Mouse (Mus musculus): ENCODE data around the gene Tsr1. TPM values are rescaled to one million over a fixed set of nuclear protein-coding genes. Genes with fewer than 3 reads are reported as not detected.

The Tsr1 gene
- polyA plus RNA-seq, 1 experiment from 2014 or later, result 48.9 TPM

DNA sequence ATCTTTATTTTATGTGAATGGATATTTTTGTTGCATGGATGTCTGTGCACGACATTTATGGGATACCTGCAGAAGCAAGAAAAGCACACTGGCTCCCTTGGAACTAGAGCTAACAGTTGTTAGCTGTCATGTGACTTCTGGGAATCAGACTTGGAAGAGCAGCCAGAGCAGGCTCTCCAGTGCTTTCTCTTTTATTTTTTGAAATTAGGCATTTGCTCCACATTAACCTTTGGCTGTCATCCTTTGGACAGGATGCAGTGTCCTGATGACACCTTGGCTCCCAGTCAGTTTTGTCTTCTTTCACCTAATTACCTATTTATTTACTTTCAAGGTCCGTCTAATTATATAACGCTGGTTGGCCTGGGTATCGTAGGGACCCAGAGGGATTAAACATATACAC is 3.3 kb upstream of the Tsr1 start:
- no peak for ATAC-seq (ENCODE audit: low FRiP score)
- WGBS, result 87% methylated on average over 4 of the region's 4 CpGs

DNA sequence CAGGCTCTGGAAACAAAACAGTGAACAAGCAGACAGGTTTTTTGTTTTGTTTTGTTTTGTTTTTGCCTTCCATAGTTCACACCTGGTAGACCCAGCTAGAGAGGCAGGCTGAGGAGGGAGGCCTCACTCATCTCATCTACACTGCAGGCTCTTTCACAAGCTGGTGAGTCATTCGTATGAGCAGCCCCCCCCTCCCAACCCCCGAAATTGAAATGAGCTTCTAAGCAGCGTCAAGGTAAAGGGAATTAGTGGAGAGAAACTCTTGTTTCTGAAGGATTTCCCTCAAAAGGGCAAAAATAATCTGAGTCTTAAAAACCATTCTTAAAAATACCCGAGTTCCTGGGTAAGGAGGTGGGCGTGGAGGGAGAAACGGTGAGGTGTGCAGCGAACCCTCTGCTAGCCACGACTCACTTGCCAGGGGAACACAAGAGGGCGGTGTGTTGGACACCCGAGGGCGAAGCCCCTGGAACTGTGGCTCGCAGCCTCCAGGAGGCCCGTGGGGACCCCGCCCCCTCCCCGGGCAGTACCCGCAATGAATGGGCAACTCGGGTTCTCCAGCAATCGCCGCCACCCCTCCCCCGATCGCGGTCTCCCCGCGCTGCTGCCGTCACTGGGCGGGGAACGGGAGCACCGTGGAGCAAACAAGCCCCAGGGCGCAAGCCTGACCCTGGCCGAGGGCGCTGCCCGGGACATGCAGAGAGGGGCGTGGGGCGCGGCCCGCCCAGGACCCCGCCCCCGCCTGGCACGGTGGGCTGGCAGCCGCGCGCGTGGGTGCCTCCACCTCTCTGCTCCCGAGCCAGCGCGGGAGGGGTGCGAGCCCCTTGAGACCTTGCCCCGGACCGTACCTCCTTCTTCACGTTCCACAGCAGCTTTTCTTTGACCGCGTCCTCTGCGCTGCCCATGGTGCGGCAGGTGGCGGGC is 1.6 kb upstream of the Tsr1 start:
- H3K36me3 ChIP-seq (ENCODE audit: control insufficient read depth, insufficient read depth, low read length), result peaks cover 6% of the 10 kb centered on the region; the same call in 1 of the 2 replicates
- H3K9me3 ChIP-seq (ENCODE audit: control insufficient read depth, low read length), result no peaks in the 10 kb centered on the region
- H3K9ac ChIP-seq (ENCODE audit: low read length), result peak overlapping the region; percentile 83
- peak; percentile 96 for DNase-seq (ENCODE audit: low spot score, missing footprints)
- no peaks in the 10 kb centered on the region for H3K27me3 ChIP-seq (ENCODE audit: control insufficient read depth, insufficient read depth, low read length)
- H3K4me1 ChIP-seq (ENCODE audit: control insufficient read depth, insufficient read depth, low read length), result peaks cover 6% of the 10 kb centered on the region
- peak overlapping the region; percentile 64 for H3K27ac ChIP-seq (ENCODE audit: low read depth, low read length)
- H3K4me3 ChIP-seq (ENCODE audit: low read depth, low read length), result peak overlapping the region; percentile 85
- H3K4me2 ChIP-seq, result peak overlapping the region; percentile 89
- peak; percentile 71 for ATAC-seq (ENCODE audit: low FRiP score)
- WGBS, result under 1% methylated on average over 43 of the region's 55 CpGs

More for the DNA sequence above, 3.3 kb upstream of the Tsr1 start:
- no peaks in the 10 kb centered on the region for H3K9me3 ChIP-seq (ENCODE audit: control insufficient read depth, low read length)
- no peak for DNase-seq (ENCODE audit: low spot score, missing footprints)
- no peak overlapping the region for H3K9ac ChIP-seq (ENCODE audit: low read length)
- peaks cover 6% of the 10 kb centered on the region for H3K4me1 ChIP-seq (ENCODE audit: control insufficient read depth, insufficient read depth, low read length)
- no peak overlapping the region for H3K27ac ChIP-seq (ENCODE audit: low read depth, low read length)
- no peak overlapping the region for H3K4me3 ChIP-seq (ENCODE audit: low read depth, low read length)
- H3K27me3 ChIP-seq (ENCODE audit: control insufficient read depth, insufficient read depth, low read length), result no peaks in the 10 kb centered on the region
- H3K36me3 ChIP-seq (ENCODE audit: control insufficient read depth, insufficient read depth, low read length), result no peaks in the 10 kb centered on the region; the same call in 1 of the 2 replicates
- no peak overlapping the region for H3K4me2 ChIP-seq

DNA sequence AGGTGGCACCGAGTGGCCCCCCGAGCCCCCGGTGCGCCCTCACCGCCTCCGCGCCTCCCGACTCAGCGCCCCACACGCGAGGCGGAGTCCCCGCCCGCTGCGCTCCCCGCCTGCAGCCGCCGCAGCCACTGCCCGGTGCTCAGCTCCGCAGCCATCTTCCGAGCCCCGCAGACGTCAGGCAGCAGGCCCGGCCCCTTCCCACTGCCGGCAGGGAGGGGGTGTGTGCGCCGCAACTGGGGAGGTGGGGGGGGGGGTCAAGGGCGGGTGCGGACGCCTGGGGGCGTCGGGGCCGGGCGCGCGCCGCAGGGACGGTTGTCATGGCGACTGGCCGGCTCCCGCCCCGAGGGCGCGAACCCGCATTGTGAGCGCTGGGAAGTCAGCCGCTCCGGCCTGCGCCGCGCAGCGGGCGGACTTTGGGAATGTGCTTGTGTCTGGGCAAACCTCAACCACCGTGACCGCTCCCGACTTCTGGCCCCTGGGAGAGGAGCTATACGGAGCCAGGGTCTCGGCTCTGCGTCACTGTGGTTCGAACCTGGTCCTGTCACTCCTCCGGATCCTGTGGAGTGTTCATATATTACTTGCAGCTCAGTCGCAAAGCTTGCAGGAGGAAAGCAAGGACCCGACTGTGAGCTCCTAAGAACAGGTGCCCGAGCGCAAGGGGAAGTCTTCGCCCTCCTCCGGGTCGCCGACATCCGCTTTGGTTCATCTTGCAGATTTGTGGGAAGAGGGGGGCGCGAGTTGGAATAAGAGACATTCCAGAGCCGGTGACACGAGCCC is 782 bp upstream of the Tsr1 start, which contains the start of gene Sgsm2:
Gene Sgsm2, minus strand, starts transcription at position 160 of the 777 bp plus-strand sequence.
- Histone ChIP-seq H3K27ac (ENCODE audit: low read depth, low read length) (peak within 1 kb of the TSS; percentile 64), H3K9ac (ENCODE audit: low read length) (peak within 1 kb of the TSS; percentile 83), H3K4me2 (peak within 1 kb of the TSS; percentile 89), H3K4me1 (ENCODE audit: control insufficient read depth, insufficient read depth, low read length) (peaks cover 6% of the 10 kb centered on the region), H3K36me3 (ENCODE audit: control insufficient read depth, insufficient read depth, low read length) (peaks cover 13% of the 10 kb centered on the region), H3K27me3 (ENCODE audit: control insufficient read depth, insufficient read depth, low read length) (no peaks in the 10 kb centered on the region), H3K4me3 (ENCODE audit: low read depth, low read length) (peak within 1 kb of the TSS; percentile 85), H3K9me3 (ENCODE audit: control insufficient read depth, low read length) (no peaks in the 10 kb centered on the region)
- WGBS, result under 1% methylated on average over 61 of the region's 74 CpGs
- peak; percentile 98 for DNase-seq (ENCODE audit: low spot score, missing footprints)
- ATAC-seq (ENCODE audit: low FRiP score), result peak; percentile 86

DNA sequence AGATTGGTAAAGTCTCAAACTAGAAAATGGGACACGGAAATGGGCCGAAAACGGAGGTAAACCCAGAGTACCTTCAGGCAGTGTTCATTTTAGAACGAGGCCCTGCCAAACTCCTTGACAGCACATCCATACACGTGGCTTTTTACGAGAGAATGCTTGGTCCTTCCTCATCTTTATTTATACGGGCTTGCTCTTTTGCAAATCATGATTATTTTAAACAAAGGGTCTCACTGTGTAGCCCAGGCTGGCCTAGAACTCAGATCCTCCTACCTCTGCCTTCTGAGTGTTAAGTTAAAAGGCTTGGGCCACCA is 601 bp downstream of the Tsr1 start:
- ATAC-seq (ENCODE audit: low FRiP score) (no peak), DNase-seq (ENCODE audit: low spot score, missing footprints) (no peak)
- peaks cover 20% of the 10 kb centered on the region for H3K36me3 ChIP-seq (ENCODE audit: control insufficient read depth, insufficient read depth, low read length)
- peak overlapping the region; percentile 85 for H3K4me3 ChIP-seq (ENCODE audit: low read depth, low read length)
- H3K4me1 ChIP-seq (ENCODE audit: control insufficient read depth, insufficient read depth, low read length), result peaks cover 6% of the 10 kb centered on the region
- 0% methylated on average over 7 of the region's 7 CpGs for WGBS
- H3K27ac ChIP-seq (ENCODE audit: low read depth, low read length), result peak overlapping the region; percentile 44; the same call in 1 of the 2 replicates
- H3K27me3 ChIP-seq (ENCODE audit: control insufficient read depth, insufficient read depth, low read length), result no peaks in the 10 kb centered on the region
- no peaks in the 10 kb centered on the region for H3K9me3 ChIP-seq (ENCODE audit: control insufficient read depth, low read length)
- peak overlapping the region; percentile 83 for H3K9ac ChIP-seq (ENCODE audit: low read length)
- H3K4me2 ChIP-seq, result peak overlapping the region; percentile 89

DNA sequence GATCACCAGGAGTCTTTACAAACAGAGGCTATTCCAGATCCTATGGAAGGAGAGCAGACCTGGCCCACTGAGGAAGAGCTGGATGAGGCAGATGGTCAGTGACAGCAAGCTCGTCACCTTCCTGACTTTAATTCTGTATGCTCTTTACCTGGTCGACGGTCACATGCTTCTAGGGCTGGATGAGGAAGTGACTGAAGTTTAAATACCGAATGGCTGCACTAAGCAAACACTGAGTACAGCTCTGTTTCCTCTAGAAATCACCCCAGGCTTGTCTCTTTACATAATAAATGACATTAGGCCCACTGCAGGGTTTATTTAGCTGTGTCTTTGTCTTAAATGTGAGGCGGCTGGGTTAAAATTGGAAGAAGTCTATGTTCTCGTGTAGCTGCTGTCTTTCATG is 3.7 kb downstream of the Tsr1 start:
- H3K4me1 ChIP-seq (ENCODE audit: control insufficient read depth, insufficient read depth, low read length), result peaks cover 6% of the 10 kb centered on the region; the same call in 1 of the 2 replicates
- H3K27ac ChIP-seq (ENCODE audit: low read depth, low read length), result no peak overlapping the region
- H3K27me3 ChIP-seq (ENCODE audit: control insufficient read depth, insufficient read depth, low read length), result no peaks in the 10 kb centered on the region
- no peak overlapping the region for H3K4me2 ChIP-seq
- H3K4me3 ChIP-seq (ENCODE audit: low read depth, low read length), result no peak overlapping the region
- no peaks in the 10 kb centered on the region for H3K9me3 ChIP-seq (ENCODE audit: control insufficient read depth, low read length)
- WGBS, result 93% methylated on average over 6 of the region's 6 CpGs
- ATAC-seq (ENCODE audit: low FRiP score) (no peak), DNase-seq (ENCODE audit: low spot score, missing footprints) (peak; percentile 19)
- H3K36me3 ChIP-seq (ENCODE audit: control insufficient read depth, insufficient read depth, low read length), result peaks cover 31% of the 10 kb centered on the region
- no peak overlapping the region for H3K9ac ChIP-seq (ENCODE audit: low read length)

DNA sequence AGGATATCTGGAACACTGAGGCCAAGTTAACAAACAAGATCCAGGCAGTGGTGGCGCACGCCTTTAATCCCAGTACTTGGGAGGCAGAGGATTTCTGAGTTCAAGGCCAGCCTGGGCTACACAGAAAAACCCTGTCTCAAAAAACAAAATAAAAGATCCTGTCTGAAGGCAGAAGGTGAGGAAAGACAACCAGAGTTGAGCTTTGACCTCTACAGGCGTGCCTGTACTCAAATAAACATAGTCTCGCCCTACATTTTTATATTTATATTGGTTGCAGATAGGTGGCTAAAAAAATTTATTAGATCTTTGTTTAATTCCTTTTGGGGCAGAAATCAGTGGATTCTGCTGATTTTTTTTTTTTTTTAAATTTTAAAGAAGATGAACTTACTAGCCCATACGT is 4.5 kb downstream of the Tsr1 start:
- no peak for ATAC-seq (ENCODE audit: low FRiP score)
- no peak overlapping the region for H3K9ac ChIP-seq (ENCODE audit: low read length)
- H3K36me3 ChIP-seq (ENCODE audit: control insufficient read depth, insufficient read depth, low read length), result peaks cover 38% of the 10 kb centered on the region
- no peak overlapping the region for H3K4me2 ChIP-seq
- H3K4me1 ChIP-seq (ENCODE audit: control insufficient read depth, insufficient read depth, low read length), result peaks cover 6% of the 10 kb centered on the region; the same call in 1 of the 2 replicates
- H3K27me3 ChIP-seq (ENCODE audit: control insufficient read depth, insufficient read depth, low read length), result no peaks in the 10 kb centered on the region
- H3K9me3 ChIP-seq (ENCODE audit: control insufficient read depth, low read length), result no peaks in the 10 kb centered on the region
- peak; percentile 57 for DNase-seq (ENCODE audit: low spot score, missing footprints)
- WGBS, result 90% methylated on average over 5 of the region's 5 CpGs
- no peak overlapping the region for H3K27ac ChIP-seq (ENCODE audit: low read depth, low read length)
- H3K4me3 ChIP-seq (ENCODE audit: low read depth, low read length), result no peak overlapping the region

DNA sequence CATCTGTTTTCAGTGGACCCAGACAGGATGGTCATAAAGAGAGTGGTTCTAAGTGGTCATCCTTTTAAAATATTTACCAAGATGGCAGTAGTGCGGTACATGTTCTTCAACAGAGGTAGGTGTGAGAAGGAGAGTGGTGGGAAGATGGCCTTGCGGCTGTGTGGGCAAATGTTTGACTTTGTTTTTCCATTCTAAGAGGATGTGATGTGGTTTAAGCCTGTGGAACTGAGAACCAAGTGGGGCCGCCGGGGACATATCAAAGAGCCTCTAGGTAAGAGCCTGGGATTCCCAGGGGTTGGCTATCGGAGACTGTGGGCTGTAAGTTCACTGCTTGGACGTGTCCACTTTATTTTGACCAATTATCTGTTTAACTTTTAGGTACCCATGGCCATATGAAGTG is 10.0 kb downstream of the Tsr1 start:
- ATAC-seq (ENCODE audit: low FRiP score) (no peak), DNase-seq (ENCODE audit: low spot score, missing footprints) (peak; percentile 69)
- Histone ChIP-seq H3K4me2 (no peak overlapping the region), H3K36me3 (ENCODE audit: control insufficient read depth, insufficient read depth, low read length) (peaks cover 38% of the 10 kb centered on the region; the same call in 1 of the 2 replicates), H3K4me1 (ENCODE audit: control insufficient read depth, insufficient read depth, low read length) (no peaks in the 10 kb centered on the region), H3K9me3 (ENCODE audit: control insufficient read depth, low read length) (no peaks in the 10 kb centered on the region), H3K4me3 (ENCODE audit: low read depth, low read length) (no peak overlapping the region), H3K27ac (ENCODE audit: low read depth, low read length) (no peak overlapping the region), H3K9ac (ENCODE audit: low read length) (no peak overlapping the region), H3K27me3 (ENCODE audit: control insufficient read depth, insufficient read depth, low read length) (no peaks in the 10 kb centered on the region)
- whole genome bisulfite sequencing, result 94% methylated on average over 6 of the region's 6 CpGs

DNA sequence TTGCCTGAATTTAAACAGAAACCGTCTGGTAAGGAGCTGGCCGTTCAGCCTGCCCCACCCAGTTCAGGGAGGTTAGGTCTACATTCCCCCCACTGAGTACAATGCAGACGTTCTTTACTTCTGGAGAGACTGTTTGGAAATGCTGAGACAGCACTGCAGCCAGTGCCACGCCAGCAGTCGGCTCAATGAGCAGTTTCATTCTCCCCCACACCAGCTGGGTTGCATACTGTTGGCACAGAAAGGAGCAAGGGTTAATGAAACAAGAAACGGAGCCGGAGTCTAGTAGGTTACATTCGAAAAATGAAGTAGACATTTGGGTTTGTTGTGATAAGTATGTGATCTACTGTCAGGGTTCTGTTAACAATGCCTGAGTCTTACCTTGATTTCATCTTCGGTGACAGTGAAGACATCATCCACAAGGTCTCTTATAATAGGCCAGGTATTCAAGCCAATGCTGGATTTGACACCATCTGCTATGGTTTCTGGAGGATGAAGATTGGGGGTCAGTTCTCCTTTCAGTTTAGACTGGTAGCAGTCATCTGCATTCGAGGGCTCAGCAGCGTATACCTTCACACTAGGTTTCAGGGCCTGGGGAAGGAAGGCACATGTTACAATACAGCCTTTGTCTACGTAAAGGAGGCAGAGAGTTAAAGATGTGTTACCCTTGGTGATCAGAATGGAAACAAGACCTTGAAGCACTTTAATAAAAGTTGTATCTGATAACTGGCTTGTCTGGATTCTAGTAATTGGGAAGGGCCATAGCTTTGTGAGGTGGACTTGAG is 10.9 kb downstream of the Tsr1 start:
- Histone ChIP-seq H3K27me3 (ENCODE audit: control insufficient read depth, insufficient read depth, low read length) (no peaks in the 10 kb centered on the region), H3K4me2 (no peak overlapping the region), H3K9me3 (ENCODE audit: control insufficient read depth, low read length) (no peaks in the 10 kb centered on the region), H3K4me1 (ENCODE audit: control insufficient read depth, insufficient read depth, low read length) (no peaks in the 10 kb centered on the region), H3K36me3 (ENCODE audit: control insufficient read depth, insufficient read depth, low read length) (peaks cover 34% of the 10 kb centered on the region; the same call in 1 of the 2 replicates), H3K9ac (ENCODE audit: low read length) (no peak overlapping the region), H3K27ac (ENCODE audit: low read depth, low read length) (no peak overlapping the region), H3K4me3 (ENCODE audit: low read depth, low read length) (no peak overlapping the region)
- ATAC-seq (ENCODE audit: low FRiP score) (no peak), DNase-seq (ENCODE audit: low spot score, missing footprints) (peak; percentile 68)
- WGBS, result 90% methylated on average over 12 of the region's 12 CpGs
